Mouse (Mus musculus) liver, adult 2 months (tissue): ENCODE results near the gene Ttpal. TPM values are rescaled to one million over a fixed set of nuclear protein-coding genes. Genes with fewer than 3 reads are reported as not detected.
A peak's percentile ranks its signal among the peaks of the same experiment; 100 is the strongest.

Source experiments
- DNase-seq: peaks from one replicate; pipeline ENCODE4 v3.0.0-alpha.2; 2011; ENCODE audit warnings: low read depth, low spot score; ENCODE audit errors: extremely low read depth
- H3K27ac ChIP-seq: fragments of 200-500 bp; replicated peaks from 2 replicates; pipeline ENCODE4 v1.5.1; 2012; ENCODE audit warnings: low read depth, mild to moderate bottlenecking, control low read depth, inconsistent platforms, low read length; ENCODE audit not compliant: insufficient read depth
- H3K27me3 ChIP-seq: fragments of 200-500 bp; 2 replicates; pipeline ENCODE4 v1.6.1; 2012; ENCODE audit warnings: mild to moderate bottlenecking, moderate library complexity, low read length, inconsistent platforms; ENCODE audit not compliant: control insufficient read depth, insufficient read depth
- H3K36me3 ChIP-seq: fragments of 200-500 bp; 2 replicates; pipeline ENCODE4 v1.6.1; 2012; ENCODE audit warnings: low read length, inconsistent platforms; ENCODE audit not compliant: control insufficient read depth, insufficient read depth
- H3K4me1 ChIP-seq: fragments of 200-500 bp; 2 replicates; pipeline ENCODE4 v1.6.1; 2011; ENCODE audit warnings: low read length; ENCODE audit not compliant: control insufficient read depth, insufficient read depth
- H3K4me3 ChIP-seq: fragments of 200-500 bp; 2 replicates; pipeline ENCODE4 v1.5.1; 2011; ENCODE audit warnings: low read depth, mild to moderate bottlenecking, control low read depth, low read length, moderate library complexity; ENCODE audit not compliant: insufficient read depth
- H3K79me2 ChIP-seq: fragments of 200-500 bp; 2 replicates; pipeline ENCODE4 v1.6.1; 2012; ENCODE audit warnings: inconsistent platforms, mild to moderate bottlenecking, low read length, moderate library complexity; ENCODE audit not compliant: control insufficient read depth, insufficient read depth
- H3K9ac ChIP-seq: fragments of 200-500 bp; 2 replicates; pipeline ENCODE4 v1.6.1; 2012; ENCODE audit warnings: low read depth, mild to moderate bottlenecking, control low read depth, inconsistent platforms, low read length
- CTCF ChIP-seq: fragments of 200-500 bp; IDR thresholded peaks from 2 replicates; pipeline ENCODE4 v1.5.1; 2011; ENCODE audit warnings: low read depth, low read length, control low read depth
- POLR2A ChIP-seq: fragments of 200-500 bp; IDR thresholded peaks from 2 replicates; pipeline ENCODE4 v1.6.1; 2011; ENCODE audit warnings: low read length, control low read depth; ENCODE audit not compliant: insufficient read depth; ENCODE audit errors: extremely low read depth
- WGBS: fragments of 180-500 bp; shearing (Covaris S2); methylation state at CpG from one replicate; pipeline ENCODE4 v1.1.7; 2018; 5-methylcytosine and 5-hydroxymethylcytosine counted together
- polyA plus RNA-seq: library from polyadenylated mRNA; depleted of rRNA; stranded (reverse); fragments of >200 nt; gene quantifications from 2 replicates; pipeline ENCODE4 v1.2.3, GENCODE M21; 2012
- total RNA-seq: library from RNA; depleted of rRNA; stranded (reverse); fragments of >200 nt; gene quantifications from 2 replicates; pipeline ENCODE4 v1.2.3, GENCODE M21; 2014

Gene Ttpal
- total and polyA plus RNA-seq, 2 experiments: 8.1 to 9.3 TPM

DNA sequence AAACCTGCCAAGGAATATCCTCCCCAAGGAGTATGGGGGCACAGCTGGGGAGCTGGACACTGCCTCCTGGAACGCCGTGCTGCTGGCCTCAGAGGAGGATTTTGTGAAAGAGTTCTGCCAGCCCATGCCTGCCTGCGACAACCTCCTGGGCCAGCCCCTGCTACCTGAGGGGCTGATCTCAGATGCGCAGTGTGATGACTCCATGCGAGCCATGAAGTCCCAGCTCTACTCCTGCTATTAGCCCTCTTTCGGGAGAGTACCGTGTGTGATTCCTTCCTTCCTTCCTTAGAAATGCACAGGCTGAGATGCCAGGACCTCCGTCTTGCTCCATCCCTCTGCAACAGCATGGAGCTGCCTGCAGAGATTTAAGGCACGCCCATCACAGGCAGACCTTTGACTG, 13.3 kb downstream of the Ttpal start:
- Histone ChIP-seq H3K27me3 (no peaks in the 10 kb centered on the region), H3K27ac (no peak overlapping the region), H3K9ac (no peak overlapping the region), H3K4me1 (no peaks in the 10 kb centered on the region), H3K79me2 (no peaks in the 10 kb centered on the region), H3K4me3 (no peak overlapping the region), H3K36me3 (peaks cover 51% of the 10 kb centered on the region)
- 91% methylated on average over 9 of the region's 9 CpGs for WGBS
- no peak for TF ChIP-seq CTCF
- no peak for TF ChIP-seq POLR2A
- no peak for DNase-seq

- Histone ChIP-seq H3K9ac (no peak overlapping the region), H3K36me3 (peaks cover 55% of the 10 kb centered on the region), H3K27ac (no peak overlapping the region), H3K79me2 (no peaks in the 10 kb centered on the region), H3K4me1 (0 out of 2 replicates have a peak, but pooled peaks cover 2% of the 10 kb centered on the region), H3K27me3 (no peaks in the 10 kb centered on the region), H3K4me3 (no peak overlapping the region)
- TF ChIP-seq POLR2A (no peak), CTCF (no peak)
- 70% methylated on average over 4 of the region's 4 CpGs for WGBS
- DNase-seq: no peak
These were observed 14.0 kb downstream of the Ttpal start for GRCm38 (mm10) chr2:163615906-163616651.

DNA sequence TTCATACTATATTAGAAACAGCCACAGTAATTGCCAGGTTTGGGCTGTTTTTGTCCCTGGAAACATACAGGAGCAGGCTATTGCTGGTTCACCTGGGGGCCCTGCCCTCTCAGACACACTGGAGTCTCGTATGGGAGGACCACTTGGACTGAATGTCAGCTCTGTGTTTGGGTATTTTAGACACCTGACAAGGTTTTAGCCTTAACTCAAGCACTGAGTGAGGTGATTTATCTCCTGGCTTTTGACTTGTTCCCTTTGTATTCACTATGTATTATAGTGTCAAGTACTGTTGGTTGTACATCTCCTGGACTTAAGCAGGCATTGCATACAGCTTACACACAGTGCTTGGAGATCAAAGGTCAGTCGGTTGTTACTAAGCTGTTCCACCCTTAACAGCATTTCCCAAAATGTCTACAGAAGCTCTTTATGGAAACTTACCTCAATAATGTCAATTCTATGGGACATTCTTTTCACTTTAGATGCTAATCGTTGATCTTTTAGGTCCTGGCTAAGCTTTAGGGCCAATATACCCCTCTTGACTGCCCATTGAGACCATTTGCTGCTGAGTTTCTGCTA, 14.6 kb downstream of the Ttpal start:
- 81% methylated on average over 3 of the region's 3 CpGs for WGBS
- Histone ChIP-seq H3K4me1 (0 out of 2 replicates have a peak, but pooled peaks cover 6% of the 10 kb centered on the region), H3K27me3 (no peaks in the 10 kb centered on the region), H3K27ac (no peak overlapping the region), H3K9ac (no peak overlapping the region), H3K79me2 (no peaks in the 10 kb centered on the region), H3K36me3 (peaks cover 60% of the 10 kb centered on the region), H3K4me3 (no peak overlapping the region)
- DNase-seq: peak; percentile 53
- TF ChIP-seq CTCF: no peak
- TF ChIP-seq POLR2A: no peak

- Histone ChIP-seq H3K4me1 (0 out of 2 replicates have a peak, but pooled peaks cover 6% of the 10 kb centered on the region), H3K36me3 (peaks cover 62% of the 10 kb centered on the region), H3K79me2 (no peaks in the 10 kb centered on the region), H3K27me3 (no peaks in the 10 kb centered on the region), H3K4me3 (no peak overlapping the region), H3K9ac (no peak overlapping the region), H3K27ac (no peak overlapping the region)
- 90% methylated on average over 3 of the region's 3 CpGs for WGBS
- DNase-seq: no peak
- no peak for TF ChIP-seq POLR2A
- TF ChIP-seq CTCF: no peak
These were observed 15.2 kb downstream of the Ttpal start for GRCm38 (mm10) chr2:163617232-163617863.

GRCm38 (mm10) chr2:163617874-163618273, 15.8 kb downstream of the Ttpal start:
- Histone ChIP-seq H3K27ac (no peak overlapping the region), H3K27me3 (no peaks in the 10 kb centered on the region), H3K79me2 (no peaks in the 10 kb centered on the region), H3K4me1 (0 out of 2 replicates have a peak, but pooled peaks cover 6% of the 10 kb centered on the region), H3K9ac (no peak overlapping the region), H3K36me3 (peaks cover 67% of the 10 kb centered on the region), H3K4me3 (no peak overlapping the region)
- TF ChIP-seq CTCF (no peak), POLR2A (no peak)
- WGBS: 91% methylated on average over 4 of the region's 4 CpGs
- DNase-seq: no peak
